Mouse (Mus musculus) Patski (cell line): Measurements from ENCODE around the gene Cic. TPM values are rescaled to one million over a fixed set of nuclear protein-coding genes. Genes with fewer than 3 reads are reported as not detected.

Source experiments
- ATAC-seq: fragments of 100-300 bp; one replicate; pipeline ENCODE4 v1.8.0; 2021
- CTCF ChIA-PET: fragments of 350-600 bp; sonication (Branson Sonifier 250); formaldehyde crosslinking; loops from one replicate; lab custom pipeline; 2022; ENCODE audit warnings: inconsistent platforms; lab: Charles Lee
- POLR2A ChIA-PET: fragments of 350-600 bp; sonication (Branson Sonifier 250); formaldehyde crosslinking; loops from one replicate; lab custom pipeline; 2022; ENCODE audit warnings: antibody characterized with exemption, inconsistent platforms; lab: Charles Lee
- DNase-seq: peaks from one replicate; pipeline ENCODE4 v3.0.0-alpha.2; 2011; ENCODE audit warnings: low read depth, low spot score
- H3K27me3 ChIP-seq: fragments of 371-371 bp; one replicate; pipeline ENCODE4 v1.5.1; 2021
- CTCF ChIP-seq: fragments of 100-300 bp; IDR thresholded peaks from one replicate; pipeline ENCODE4 v1.5.1; 2021
- in situ Hi-C: fragments of 300-500 bp; cut with MboI; formaldehyde crosslinking; loops from 3 replicates; pipeline ENCODE4 v1.11.1; 2018; ENCODE audit warnings: low pct_unique_long_range_greater_than_20kb, mixed read lengths
- polyA plus RNA-seq: library from polyadenylated mRNA; unstranded; gene quantifications from one replicate; pipeline ENCODE4 v1.2.3, GENCODE M21; 2021

The Cic gene
- polyA plus RNA-seq: 138 TPM

- ChIA-PET POLR2A (no interaction called here), CTCF (interaction anchor here (0.9 to 1.3 kb wide), 4 partner anchors 11 to 49 kb away, joined by 3 to 5 read pairs (median 3); partner anchors contain the start of gene Megf8)
- in situ Hi-C loops: no loop called here
- H3K27me3 ChIP-seq: no peaks in the 10 kb centered on the region
- DNase-seq (peak; percentile 98), ATAC-seq (peak; percentile 51)
- no peak for TF ChIP-seq CTCF
Measured at GRCm38 (mm10) chr7:25267301-25267750, at the start of gene Cic. Gene Cic, plus strand, starts transcription at chr7:25267704.

- in situ Hi-C loops: no loop called here
- ATAC-seq (no peak), DNase-seq (no peak)
- no peaks in the 10 kb centered on the region for H3K27me3 ChIP-seq
- POLR2A ChIA-PET: interaction anchor here (0.8 to 5.0 kb wide), 2 partner anchors 17 to 144 kb away, joined by 3 to 32 read pairs; partner anchors contain the start of gene Gsk3a
- CTCF ChIA-PET: interaction anchor here (2.1 to 3.3 kb wide), 2 partner anchors 12 to 31 kb away, joined by 6 to 11 read pairs; no protein-coding TSS in a partner anchor
- no peak for TF ChIP-seq CTCF
Measured at GRCm38 (mm10) chr7:25218705-25219415, 48.6 kb upstream of the Cic start.

- DNase-seq: no peak
- no peak for ATAC-seq
- POLR2A ChIA-PET: interaction anchor here (0.8 to 5.0 kb wide), 2 partner anchors 17 to 145 kb away, joined by 3 to 32 read pairs; partner anchors contain the start of gene Gsk3a
- in situ Hi-C loops: no loop called here
- no peaks in the 10 kb centered on the region for H3K27me3 ChIP-seq
- TF ChIP-seq CTCF: no peak
- CTCF ChIA-PET: interaction anchor here (1.0 to 3.3 kb wide), 4 partner anchors 12 to 58 kb away, joined by 3 to 11 read pairs (median 4); no protein-coding TSS in a partner anchor
Measured at GRCm38 (mm10) chr7:25219416-25219750, 48.1 kb upstream of the Cic start.

GRCm38 (mm10) chr7:25219756-25220456 lies 47.6 kb upstream of the Cic start:
- H3K27me3 ChIP-seq: no peaks in the 10 kb centered on the region
- in situ Hi-C loops: no loop called here
- DNase-seq (peak; percentile 87), ATAC-seq (peak; percentile 56)
- TF ChIP-seq CTCF: no peak
- POLR2A ChIA-PET: interaction anchor here (0.8 to 5.0 kb wide), 2 partner anchors 16 to 145 kb away, joined by 3 to 32 read pairs; partner anchors contain the start of gene Gsk3a
- CTCF ChIA-PET: interaction anchor here (1.0 to 3.3 kb wide), 5 partner anchors 13 to 189 kb away, joined by 3 to 11 read pairs (median 5); no protein-coding TSS in a partner anchor

- CTCF ChIA-PET: interaction anchor here (1.0 to 3.3 kb wide), 6 partner anchors 12 to 189 kb away, joined by 3 to 11 read pairs (median 4); no protein-coding TSS in a partner anchor
Measured at GRCm38 (mm10) chr7:25220457-25221101, 46.9 kb upstream of the Cic start, which contains the start of gene Dedd2. Gene Dedd2, minus strand, starts transcription at chr7:25220615.

GRCm38 (mm10) chr7:25221102-25221883 lies 46.2 kb upstream of the Cic start, which contains the start of gene Zfp526:
Gene Zfp526, plus strand, starts transcription at chr7:25221425.
- TF ChIP-seq CTCF: no peak
- ChIA-PET POLR2A (interaction anchor here (0.7 to 5.0 kb wide), 4 partner anchors 15 to 58 kb away, joined by 3 to 32 read pairs (median 3); partner anchors contain the start of gene Gsk3a), CTCF (interaction anchor here (1.3 to 1.8 kb wide), 4 partner anchors 11 to 188 kb away, joined by 3 to 6 read pairs (median 4); no protein-coding TSS in a partner anchor)
- H3K27me3 ChIP-seq: no peaks in the 10 kb centered on the region
- in situ Hi-C loops: no loop called here
- ATAC-seq: peak; percentile 78
- DNase-seq: peak; percentile 81

More at GRCm38 (mm10) chr7:25220457-25221101, 46.9 kb upstream of the Cic start, which contains the start of gene Dedd2:
- no peaks in the 10 kb centered on the region for H3K27me3 ChIP-seq
- ATAC-seq: no peak
- no peak for TF ChIP-seq CTCF
- POLR2A ChIA-PET: interaction anchor here (1.3 to 5.0 kb wide), 2 partner anchors 16 to 48 kb away, joined by 3 to 32 read pairs; partner anchors contain the start of gene Gsk3a
- DNase-seq: no peak
- in situ Hi-C loops: no loop called here

GRCm38 (mm10) chr7:25222275-25222967 lies 45.1 kb upstream of the Cic start:
- CTCF ChIA-PET: interaction anchor here (1.3 to 1.8 kb wide), 3 partner anchors 10 to 58 kb away, joined by 3 to 6 read pairs (median 4); no protein-coding TSS in a partner anchor
- in situ Hi-C loops: no loop called here
- ATAC-seq (no peak), DNase-seq (no peak)
- POLR2A ChIA-PET: interaction anchor here (0.7 to 5.0 kb wide), 2 partner anchors 14 to 57 kb away, joined by 3 to 32 read pairs; partner anchors contain the start of gene Gsk3a
- no peak for TF ChIP-seq CTCF
- no peaks in the 10 kb centered on the region for H3K27me3 ChIP-seq

GRCm38 (mm10) chr7:25227523-25228300 lies 39.8 kb upstream of the Cic start:
- H3K27me3 ChIP-seq: no peaks in the 10 kb centered on the region
- no peak for TF ChIP-seq CTCF
- CTCF ChIA-PET: no interaction called here
- in situ Hi-C loops: no loop called here
- DNase-seq (no peak), ATAC-seq (no peak)
- POLR2A ChIA-PET: interaction anchor here (0.9 kb wide), 1 partner anchor 9 kb away, joined by 3 read pairs; no protein-coding TSS in a partner anchor
